Mouse (Mus musculus) kidney, adult 2 months (tissue): ENCODE measurements around the gene Cdk2.

Experiments used
- CTCF ChIP-seq: fragments of 200-500 bp; conservative IDR thresholded peaks from 2 replicates; pipeline ENCODE4 v1.5.1; 2011; ENCODE audit warnings: low read depth, mild to moderate bottlenecking, control low read depth, low read length, moderate library complexity, mixed read lengths; ENCODE audit not compliant: insufficient read depth, insufficient read length
- POLR2A ChIP-seq: fragments of 200-500 bp; IDR thresholded peaks from one replicate; pipeline ENCODE4 v1.6.1; 2011; ENCODE audit warnings: low read depth, low read length, control low read depth

DNA sequence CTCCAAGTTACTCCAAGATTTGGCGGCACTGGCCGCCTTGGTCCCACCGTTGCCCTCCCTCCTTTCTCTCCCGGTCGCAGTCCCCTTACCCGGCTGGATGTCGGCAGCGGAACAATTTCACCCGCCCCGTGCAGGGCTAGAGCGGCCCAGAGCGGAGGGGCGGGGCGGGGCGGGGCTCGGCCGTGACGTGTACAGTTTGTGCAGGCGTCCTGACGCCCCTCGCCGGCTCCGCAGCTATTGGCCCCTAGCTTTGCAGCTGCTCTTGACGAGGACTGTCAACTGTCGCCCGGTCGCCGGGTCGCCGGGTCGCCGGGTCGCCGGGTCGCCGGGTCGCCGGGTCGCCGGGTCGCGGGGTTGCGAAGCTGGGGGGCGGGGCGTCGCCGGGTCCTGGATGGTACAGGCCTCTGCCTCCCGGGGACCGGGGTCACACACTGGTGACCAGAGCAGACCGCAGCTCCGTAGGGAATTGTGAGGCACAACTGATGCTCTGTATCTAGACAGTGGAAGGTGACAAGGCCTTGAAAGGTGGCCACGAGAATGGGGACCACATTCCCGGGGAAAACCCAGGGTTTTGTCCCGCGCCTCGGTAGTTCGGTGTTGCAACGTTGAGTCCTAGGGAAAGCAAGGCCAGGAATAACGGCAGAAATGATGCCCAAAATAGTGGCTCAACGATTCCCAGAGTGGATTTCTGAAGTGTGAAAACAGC lies 30.9 kb downstream of the Cdk2 start, which contains the start of gene Suox:
- no peak for TF ChIP-seq POLR2A
- no peak for TF ChIP-seq CTCF
